Mouse (Mus musculus): ENCODE data around the gene Notch2. TPM values are rescaled to one million over a fixed set of nuclear protein-coding genes. Genes with fewer than 3 reads are reported as not detected.

Notch2 gene
- polyA plus RNA-seq, 1 experiment from 2014 or later: 33.4 TPM

DNA sequence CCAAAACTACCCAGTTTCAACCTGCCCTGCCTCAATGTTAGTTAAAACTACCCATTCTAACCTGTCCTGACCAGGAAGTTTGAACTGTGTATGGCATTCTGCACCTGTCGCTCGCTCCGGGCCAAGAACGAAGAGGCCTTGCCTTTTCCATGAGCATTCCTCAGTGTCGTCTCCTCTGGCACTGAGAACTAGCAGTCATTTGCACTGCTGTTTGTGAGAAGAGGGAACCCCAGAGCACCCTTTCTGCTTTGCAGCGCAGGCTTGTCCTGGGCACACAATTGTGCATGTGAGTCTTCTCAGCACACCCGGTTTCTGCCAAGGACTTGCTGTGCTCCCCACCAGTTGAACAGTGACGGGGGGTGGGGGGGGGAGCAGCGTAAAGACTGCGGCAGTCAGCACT is 15.6 kb downstream of the Notch2 start:
- no peak for DNase-seq (ENCODE audit: low spot score)
- Histone ChIP-seq H3K9ac (ENCODE audit: low read length) (no peak overlapping the region), H3K4me3 (ENCODE audit: low read depth, low read length) (no peak overlapping the region), H3K4me2 (ENCODE audit: low read depth, severe bottlenecking) (no peak overlapping the region), H3K9me3 (ENCODE audit: control insufficient read depth, low read length) (no peaks in the 10 kb centered on the region), H3K27me3 (ENCODE audit: control insufficient read depth, insufficient read depth, low read length) (no peaks in the 10 kb centered on the region), H3K4me1 (ENCODE audit: control insufficient read depth, insufficient read depth, low read length) (peaks cover 61% of the 10 kb centered on the region), H3K36me3 (ENCODE audit: control insufficient read depth, insufficient read depth, low read length) (no peaks in the 10 kb centered on the region), H3K27ac (replicated peaks; ENCODE audit: low read depth, low read length) (no peak overlapping the region)
- no peak for ATAC-seq (ENCODE audit: insufficient number of reproducible peaks, low FRiP score, low TSS enrichment, low read depth)
- 78% methylated on average over 10 of the region's 10 CpGs for WGBS

DNA sequence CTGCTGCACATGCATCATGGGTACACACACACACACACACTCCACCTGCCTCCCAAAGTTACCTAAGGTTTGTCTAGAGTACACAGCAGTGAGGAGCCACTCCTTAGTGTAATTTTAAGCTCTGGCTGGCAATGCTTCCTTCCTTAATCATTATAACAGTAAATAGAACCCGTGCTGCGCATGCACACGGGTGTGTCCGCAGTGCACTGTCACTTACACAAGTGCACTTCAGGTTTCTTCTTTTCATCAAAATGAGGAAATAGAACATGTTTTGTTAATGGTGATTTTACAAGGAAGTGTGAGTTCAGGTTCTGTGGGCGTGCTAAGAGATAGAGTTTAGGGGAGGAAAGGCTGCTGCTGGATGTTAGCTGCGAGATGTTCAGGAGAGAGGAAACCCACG is 17.8 kb downstream of the Notch2 start:
- DNase-seq (ENCODE audit: low spot score) (no peak), ATAC-seq (ENCODE audit: insufficient number of reproducible peaks, low FRiP score, low TSS enrichment, low read depth) (no peak)
- Histone ChIP-seq H3K27ac (replicated peaks; ENCODE audit: low read depth, low read length) (no peak overlapping the region), H3K9ac (ENCODE audit: low read length) (no peak overlapping the region), H3K9me3 (ENCODE audit: control insufficient read depth, low read length) (no peaks in the 10 kb centered on the region), H3K4me3 (ENCODE audit: low read depth, low read length) (no peak overlapping the region), H3K27me3 (ENCODE audit: control insufficient read depth, insufficient read depth, low read length) (no peaks in the 10 kb centered on the region), H3K4me2 (ENCODE audit: low read depth, severe bottlenecking) (no peak overlapping the region), H3K36me3 (ENCODE audit: control insufficient read depth, insufficient read depth, low read length) (no peaks in the 10 kb centered on the region), H3K4me1 (ENCODE audit: control insufficient read depth, insufficient read depth, low read length) (peaks cover 53% of the 10 kb centered on the region)
- 79% methylated on average over 7 of the region's 7 CpGs for WGBS

DNA sequence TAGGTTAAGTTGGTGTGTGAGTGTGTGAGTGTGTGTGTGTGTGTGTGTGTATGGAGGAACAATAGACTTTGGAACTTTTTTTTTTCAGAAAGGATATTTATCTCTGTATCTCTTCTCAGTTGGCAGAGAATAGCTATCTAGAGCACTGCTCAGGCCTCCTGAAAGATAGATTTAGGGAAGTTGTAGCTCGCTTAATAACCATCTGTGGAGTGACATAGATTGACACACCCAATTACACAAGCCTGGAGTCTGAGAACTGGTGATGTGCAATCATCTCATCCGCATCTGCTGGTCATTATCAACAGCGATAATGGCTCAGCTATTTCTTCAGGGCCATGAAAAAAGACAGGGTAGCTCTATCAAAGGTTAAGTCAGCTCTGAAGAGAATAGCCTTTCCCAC is 18.9 kb downstream of the Notch2 start:
- H3K9ac ChIP-seq (ENCODE audit: low read length): no peak overlapping the region
- no peak for DNase-seq (ENCODE audit: low spot score)
- H3K4me2 ChIP-seq (ENCODE audit: low read depth, severe bottlenecking): no peak overlapping the region
- no peak for ATAC-seq (ENCODE audit: insufficient number of reproducible peaks, low FRiP score, low TSS enrichment, low read depth)
- H3K27me3 ChIP-seq (ENCODE audit: control insufficient read depth, insufficient read depth, low read length): no peaks in the 10 kb centered on the region
- no peaks in the 10 kb centered on the region for H3K9me3 ChIP-seq (ENCODE audit: control insufficient read depth, low read length)
- H3K4me1 ChIP-seq (ENCODE audit: control insufficient read depth, insufficient read depth, low read length): peaks cover 52% of the 10 kb centered on the region
- H3K36me3 ChIP-seq (ENCODE audit: control insufficient read depth, insufficient read depth, low read length): no peaks in the 10 kb centered on the region
- WGBS: 54% methylated on average over 3 of the region's 3 CpGs
- no peak overlapping the region for H3K27ac ChIP-seq (replicated peaks; ENCODE audit: low read depth, low read length)
- no peak overlapping the region for H3K4me3 ChIP-seq (ENCODE audit: low read depth, low read length)

DNA sequence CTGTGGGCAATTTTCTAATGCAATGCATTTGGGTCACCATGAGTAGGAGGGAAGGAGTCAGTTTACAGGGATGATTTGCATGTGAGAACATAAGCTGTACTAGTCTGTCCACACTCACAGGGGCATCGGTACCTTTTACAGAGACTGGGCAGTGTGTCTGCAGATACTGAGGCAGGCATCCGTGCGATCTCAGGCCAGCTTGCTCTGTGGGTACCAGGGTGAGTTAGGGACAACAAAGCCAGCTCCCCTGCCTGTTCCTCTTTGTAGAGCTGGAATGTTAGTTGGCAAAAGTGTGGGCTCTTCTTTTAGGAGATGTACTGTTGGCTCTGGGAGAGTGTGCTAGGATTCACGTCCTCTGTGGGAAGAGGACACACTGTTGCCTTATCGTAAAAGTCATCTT is 19.6 kb downstream of the Notch2 start:
- Histone ChIP-seq H3K4me1 (ENCODE audit: control insufficient read depth, insufficient read depth, low read length) (peaks cover 56% of the 10 kb centered on the region), H3K9ac (ENCODE audit: low read length) (no peak overlapping the region), H3K27me3 (ENCODE audit: control insufficient read depth, insufficient read depth, low read length) (no peaks in the 10 kb centered on the region), H3K36me3 (ENCODE audit: control insufficient read depth, insufficient read depth, low read length) (no peaks in the 10 kb centered on the region), H3K27ac (replicated peaks; ENCODE audit: low read depth, low read length) (no peak overlapping the region), H3K9me3 (ENCODE audit: control insufficient read depth, low read length) (no peaks in the 10 kb centered on the region), H3K4me2 (ENCODE audit: low read depth, severe bottlenecking) (no peak overlapping the region), H3K4me3 (ENCODE audit: low read depth, low read length) (no peak overlapping the region)
- ATAC-seq (ENCODE audit: insufficient number of reproducible peaks, low FRiP score, low TSS enrichment, low read depth) (no peak), DNase-seq (ENCODE audit: low spot score) (no peak)
- 58% methylated on average over 5 of the region's 5 CpGs for WGBS

DNA sequence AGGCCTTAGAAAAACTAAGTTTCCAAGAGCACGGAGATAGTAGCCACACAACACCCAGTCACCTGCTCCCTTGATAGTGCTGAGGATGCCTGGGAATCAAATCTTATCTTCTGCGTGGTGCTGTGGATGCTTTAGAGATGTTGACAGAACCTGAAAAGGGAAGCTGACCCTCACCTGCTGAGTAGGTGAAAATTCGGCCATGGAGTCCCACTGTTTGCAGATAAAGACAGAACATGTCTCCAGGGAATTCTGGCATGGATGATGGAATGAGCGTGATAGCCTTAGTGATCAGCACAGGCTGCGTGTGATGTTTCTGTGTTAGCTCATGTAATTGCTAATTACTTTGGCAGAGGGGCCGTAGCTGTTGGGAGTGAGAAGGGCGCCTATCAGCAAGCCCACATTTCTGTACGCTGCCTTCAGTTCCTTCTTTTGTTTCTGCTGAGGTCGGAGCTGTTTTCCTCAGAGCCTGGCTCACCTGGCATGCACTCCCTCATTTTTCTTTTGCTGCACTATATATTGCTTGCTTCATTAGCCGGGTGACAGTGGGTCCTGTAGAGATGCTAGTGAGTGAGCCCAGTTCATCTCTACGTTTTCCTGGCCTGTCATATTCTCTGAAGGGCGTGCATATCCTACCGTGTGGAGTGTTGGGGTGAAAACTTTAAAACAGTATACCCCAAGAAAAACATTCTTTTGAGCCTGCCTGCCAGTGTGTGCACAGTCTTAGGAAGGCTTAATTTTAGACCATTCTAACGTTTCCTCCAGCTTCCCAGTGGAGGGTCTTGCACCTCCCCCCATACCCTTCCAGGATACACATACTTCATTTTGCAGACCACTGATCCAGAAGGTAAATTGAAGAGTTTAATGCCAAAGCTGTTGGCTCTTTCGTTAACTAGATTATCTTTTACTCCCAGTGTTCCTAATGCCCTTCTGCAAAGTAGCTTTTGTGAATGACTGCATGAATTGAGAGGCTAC is 21.6 kb downstream of the Notch2 start:
- Histone ChIP-seq H3K9ac (ENCODE audit: low read length) (no peak overlapping the region), H3K4me3 (ENCODE audit: low read depth, low read length) (no peak overlapping the region), H3K27me3 (ENCODE audit: control insufficient read depth, insufficient read depth, low read length) (no peaks in the 10 kb centered on the region), H3K4me2 (ENCODE audit: low read depth, severe bottlenecking) (no peak overlapping the region), H3K27ac (replicated peaks; ENCODE audit: low read depth, low read length) (no peak overlapping the region), H3K36me3 (ENCODE audit: control insufficient read depth, insufficient read depth, low read length) (no peaks in the 10 kb centered on the region), H3K9me3 (ENCODE audit: control insufficient read depth, low read length) (no peaks in the 10 kb centered on the region), H3K4me1 (ENCODE audit: control insufficient read depth, insufficient read depth, low read length) (peaks cover 54% of the 10 kb centered on the region)
- DNase-seq (ENCODE audit: low spot score) (no peak), ATAC-seq (ENCODE audit: insufficient number of reproducible peaks, low FRiP score, low TSS enrichment, low read depth) (no peak)
- WGBS: 60% methylated on average over 15 of the region's 15 CpGs

DNA sequence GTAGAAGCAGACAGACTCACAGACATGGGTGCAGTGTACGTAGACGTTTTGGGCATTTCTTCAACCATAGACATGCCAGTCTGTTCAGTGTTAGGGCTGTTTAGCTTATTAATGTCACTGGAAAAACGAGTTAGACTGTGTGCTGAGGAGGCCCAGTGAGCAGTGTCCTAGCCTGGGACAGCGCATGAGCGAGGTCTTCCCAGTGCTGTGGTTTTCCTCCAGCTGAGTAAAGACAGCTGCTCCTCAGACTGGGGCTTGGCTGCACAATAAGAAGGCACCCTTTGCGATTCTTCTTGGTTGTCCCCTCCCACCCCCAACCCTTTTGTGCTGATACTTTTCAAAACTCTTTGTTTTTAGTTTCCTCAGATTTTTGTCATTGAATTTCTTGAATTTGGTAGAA is 22.8 kb downstream of the Notch2 start:
- no peak overlapping the region for H3K4me2 ChIP-seq (ENCODE audit: low read depth, severe bottlenecking)
- DNase-seq (ENCODE audit: low spot score) (no peak), ATAC-seq (ENCODE audit: insufficient number of reproducible peaks, low FRiP score, low TSS enrichment, low read depth) (no peak)
- no peak overlapping the region for H3K9ac ChIP-seq (ENCODE audit: low read length)
- no peak overlapping the region for H3K4me3 ChIP-seq (ENCODE audit: low read depth, low read length)
- peaks cover 42% of the 10 kb centered on the region for H3K4me1 ChIP-seq (ENCODE audit: control insufficient read depth, insufficient read depth, low read length)
- H3K36me3 ChIP-seq (ENCODE audit: control insufficient read depth, insufficient read depth, low read length): no peaks in the 10 kb centered on the region
- H3K9me3 ChIP-seq (ENCODE audit: control insufficient read depth, low read length): no peaks in the 10 kb centered on the region
- H3K27me3 ChIP-seq (ENCODE audit: control insufficient read depth, insufficient read depth, low read length): no peaks in the 10 kb centered on the region
- no peak overlapping the region for H3K27ac ChIP-seq (replicated peaks; ENCODE audit: low read depth, low read length)
- WGBS: 75% methylated on average over 6 of the region's 6 CpGs

DNA sequence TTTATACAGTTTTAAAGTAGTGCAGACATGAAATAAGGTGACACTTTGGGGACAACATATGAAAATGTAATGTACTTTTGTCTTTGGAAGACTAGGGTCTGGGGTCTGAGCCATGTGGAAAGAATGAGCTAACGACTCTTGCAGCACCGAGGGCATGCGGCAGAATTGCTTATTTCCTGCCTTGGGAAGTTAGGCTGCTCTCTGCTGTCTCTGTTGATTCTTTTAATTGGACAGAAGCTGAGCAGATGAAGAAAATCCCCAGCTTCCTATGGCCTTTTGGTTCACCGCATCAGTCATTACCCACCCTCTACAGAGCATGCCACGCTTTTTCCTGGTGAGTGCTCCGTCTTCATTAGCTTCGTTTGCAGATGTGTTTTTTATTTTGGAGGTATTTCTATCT is 23.8 kb downstream of the Notch2 start:
- 26% methylated on average over 7 of the region's 7 CpGs for WGBS
- no peak for ATAC-seq (ENCODE audit: insufficient number of reproducible peaks, low FRiP score, low TSS enrichment, low read depth)
- DNase-seq (ENCODE audit: low spot score): no peak
- H3K27me3 ChIP-seq (ENCODE audit: control insufficient read depth, insufficient read depth, low read length): no peaks in the 10 kb centered on the region
- no peak overlapping the region for H3K4me3 ChIP-seq (ENCODE audit: low read depth, low read length)
- H3K9me3 ChIP-seq (ENCODE audit: control insufficient read depth, low read length): no peaks in the 10 kb centered on the region
- no peaks in the 10 kb centered on the region for H3K36me3 ChIP-seq (ENCODE audit: control insufficient read depth, insufficient read depth, low read length)
- H3K4me1 ChIP-seq (ENCODE audit: control insufficient read depth, insufficient read depth, low read length): peaks cover 39% of the 10 kb centered on the region
- H3K9ac ChIP-seq (ENCODE audit: low read length): no peak overlapping the region
- H3K4me2 ChIP-seq (ENCODE audit: low read depth, severe bottlenecking): no peak overlapping the region
- H3K27ac ChIP-seq (replicated peaks; ENCODE audit: low read depth, low read length): no peak overlapping the region

DNA sequence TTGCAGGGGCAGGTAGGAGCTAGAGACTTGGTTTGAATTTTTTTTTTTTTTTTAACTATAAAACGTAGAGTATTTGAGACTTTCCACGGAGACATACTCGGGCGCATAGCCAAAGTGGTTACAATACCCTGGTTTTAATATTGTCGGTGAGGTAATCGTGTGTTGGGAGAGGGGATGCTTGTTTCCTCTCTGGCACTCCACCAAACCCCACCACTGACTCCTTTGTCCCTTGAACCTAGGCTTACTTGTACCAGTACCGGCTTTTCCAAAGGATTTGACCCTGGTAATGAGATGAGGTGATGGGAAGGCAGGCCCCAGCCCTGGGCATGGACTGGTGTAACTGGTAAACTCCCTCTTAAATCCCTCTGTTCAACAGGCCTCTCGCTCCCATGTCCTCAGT is 25.3 kb downstream of the Notch2 start:
- Histone ChIP-seq H3K4me3 (ENCODE audit: low read depth, low read length) (no peak overlapping the region), H3K27ac (replicated peaks; ENCODE audit: low read depth, low read length) (no peak overlapping the region), H3K36me3 (ENCODE audit: control insufficient read depth, insufficient read depth, low read length) (no peaks in the 10 kb centered on the region), H3K9ac (ENCODE audit: low read length) (no peak overlapping the region), H3K4me1 (ENCODE audit: control insufficient read depth, insufficient read depth, low read length) (peaks cover 49% of the 10 kb centered on the region), H3K27me3 (ENCODE audit: control insufficient read depth, insufficient read depth, low read length) (no peaks in the 10 kb centered on the region), H3K9me3 (ENCODE audit: control insufficient read depth, low read length) (no peaks in the 10 kb centered on the region), H3K4me2 (ENCODE audit: low read depth, severe bottlenecking) (no peak overlapping the region)
- DNase-seq (ENCODE audit: low spot score) (no peak), ATAC-seq (ENCODE audit: insufficient number of reproducible peaks, low FRiP score, low TSS enrichment, low read depth) (no peak)
- 81% methylated on average over 8 of the region's 8 CpGs for WGBS
